Mouse (Mus musculus) brain, embryonic 18.5 days (tissue): ENCODE measurements around the gene Gm8947.

Source experiments
- DNase-seq: peaks from one replicate; pipeline ENCODE4 v3.0.0-alpha.2; 2012; ENCODE audit warnings: low read depth, low spot score

Gm8947 gene

GRCm38 (mm10) chr1:151224536-151224935 is 32.4 kb downstream of the Gm8947 start:
- DNase-seq: no peak

GRCm38 (mm10) chr1:151227506-151227905 is 35.3 kb downstream of the Gm8947 start:
- no peak for DNase-seq

GRCm38 (mm10) chr1:151228320-151228989 is 36.3 kb downstream of the Gm8947 start:
- DNase-seq: no peak

- DNase-seq: no peak
Measured at GRCm38 (mm10) chr1:151232346-151232745, 40.2 kb downstream of the Gm8947 start.

GRCm38 (mm10) chr1:151233756-151234155 is 41.6 kb downstream of the Gm8947 start:
- DNase-seq: no peak

- no peak for DNase-seq
Measured at GRCm38 (mm10) chr1:151235574-151235973, 43.4 kb downstream of the Gm8947 start.

GRCm38 (mm10) chr1:151236141-151236930 is 44.2 kb downstream of the Gm8947 start:
- no peak for DNase-seq

- DNase-seq: no peak
Measured at GRCm38 (mm10) chr1:151237780-151238179, 45.6 kb downstream of the Gm8947 start.

GRCm38 (mm10) chr1:151243332-151243731 is 51.2 kb downstream of the Gm8947 start:
- DNase-seq: no peak
